Mouse (Mus musculus): ENCODE measurements around the gene Gdpgp1.

Gdpgp1 gene

DNA sequence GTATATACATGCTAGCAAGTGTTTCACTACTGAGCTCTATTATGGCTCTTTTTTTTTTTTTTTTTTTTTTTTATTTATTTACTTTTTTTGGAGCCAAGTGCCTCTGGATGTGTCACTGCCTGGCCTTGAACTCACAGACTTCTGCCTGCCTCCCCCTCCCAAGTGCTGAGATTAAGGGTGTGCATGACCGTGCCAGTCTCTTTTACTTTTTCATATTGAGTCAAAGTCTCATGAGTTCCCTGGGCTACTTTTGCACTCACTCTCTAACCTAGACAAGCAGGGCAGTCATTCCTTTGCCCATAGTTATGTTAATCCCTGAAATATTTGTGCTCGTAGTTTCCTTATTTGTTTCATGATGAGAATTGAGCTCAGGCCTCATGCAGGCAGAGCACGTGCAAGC, 49.0 kb downstream of the Gdpgp1 start:
- DNase-seq = no peak

DNA sequence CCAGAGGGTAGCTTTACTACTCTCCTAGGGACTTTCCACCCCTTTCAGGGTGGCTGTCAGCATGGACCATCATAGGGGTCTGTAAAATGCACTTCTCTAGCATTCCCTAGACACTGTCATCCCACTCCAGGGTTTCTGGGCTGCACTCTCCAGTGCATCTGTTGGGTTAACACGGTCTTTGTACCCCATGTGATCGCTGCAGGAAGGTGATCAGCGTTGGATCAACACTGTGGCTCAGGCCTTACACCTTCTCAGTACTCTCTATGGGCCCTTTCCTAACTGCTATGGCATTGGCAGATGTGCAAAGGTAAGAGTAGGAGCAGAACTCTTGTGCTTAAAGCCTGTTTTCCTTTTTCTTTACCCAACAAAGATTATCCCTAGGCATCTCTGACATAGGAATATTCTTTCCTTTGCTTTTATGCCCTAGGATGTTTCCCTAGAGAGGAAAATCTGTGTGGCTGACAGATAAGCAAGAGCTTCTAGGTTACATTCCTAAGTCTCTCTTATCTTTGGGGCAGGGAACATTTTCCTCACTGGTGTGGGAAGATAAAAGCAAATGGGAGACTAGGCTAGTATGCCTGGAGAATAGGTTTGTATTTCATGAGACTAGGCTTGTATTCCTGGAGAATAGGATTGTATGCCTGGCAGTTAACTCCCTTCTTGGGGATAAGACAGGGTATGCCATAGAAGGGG, 50.7 kb downstream of the Gdpgp1 start:
- no peak for DNase-seq

DNA sequence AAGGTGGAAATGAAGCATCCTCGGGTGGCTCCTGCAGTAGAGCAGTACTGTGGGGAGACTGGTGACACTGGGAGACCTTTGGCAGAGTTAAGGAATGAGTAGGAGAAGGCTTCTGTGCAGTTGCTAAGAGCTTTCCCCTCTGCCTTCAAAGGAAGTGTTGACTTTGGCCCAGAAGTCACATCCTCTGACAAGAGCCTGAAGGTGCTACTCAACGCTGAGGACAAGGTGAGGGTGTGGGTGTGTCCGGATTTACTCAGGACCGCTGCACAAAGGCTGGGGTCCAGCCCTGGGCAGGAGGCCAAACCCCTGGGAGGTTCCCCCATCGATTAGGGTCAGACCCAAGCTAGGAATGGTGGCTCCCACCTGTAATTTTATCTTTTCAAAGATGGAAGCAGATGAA, 51.7 kb downstream of the Gdpgp1 start:
- no peak for DNase-seq

DNA sequence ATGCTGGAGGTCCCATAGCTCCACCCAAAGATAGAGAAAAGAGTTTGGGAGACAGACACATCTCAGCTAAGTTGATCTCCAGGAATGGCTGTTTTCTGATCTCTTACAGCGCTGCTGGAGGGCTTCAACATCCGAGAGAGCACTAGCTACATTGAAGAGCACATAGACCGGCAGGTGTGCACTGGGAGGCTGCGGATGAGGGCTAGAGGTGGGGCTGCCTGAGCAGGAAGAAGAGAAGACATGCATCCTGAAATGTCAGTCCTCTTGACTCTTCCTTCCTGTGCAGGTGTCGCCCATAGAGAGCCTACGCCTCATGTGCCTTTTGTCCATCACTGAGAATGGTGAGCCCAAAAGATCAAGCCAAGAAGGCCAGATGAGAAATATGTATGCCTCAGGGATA, 53.1 kb downstream of the Gdpgp1 start:
- DNase-seq = no peak

DNA sequence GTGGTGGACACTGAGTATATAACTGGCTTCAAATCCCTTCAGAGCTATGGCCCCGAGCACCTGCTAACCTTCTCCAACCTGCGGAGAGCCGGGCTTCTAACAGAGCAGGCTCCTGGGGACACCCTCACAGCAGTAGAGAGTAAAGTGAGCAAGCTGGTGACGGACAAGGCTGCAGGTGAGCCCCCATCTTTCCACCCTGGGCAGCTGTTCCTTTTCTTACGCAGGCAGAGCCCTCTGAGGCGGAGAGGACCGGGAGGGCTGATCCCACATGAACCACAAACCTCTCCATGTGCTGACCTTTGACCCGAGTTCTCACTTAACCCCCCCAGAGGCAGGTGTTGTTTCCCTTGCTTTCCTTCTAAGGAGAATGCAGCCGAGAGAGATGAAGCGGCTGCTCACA, 55.1 kb downstream of the Gdpgp1 start:
- DNase-seq = no peak
